Mouse (Mus musculus) left cerebral cortex, postnatal 4 days (tissue): ENCODE results near the gene Cars2. TPM values are rescaled to one million over a fixed set of nuclear protein-coding genes. Genes with fewer than 3 reads are reported as not detected.
A peak's percentile ranks its signal among the peaks of the same experiment; 100 is the strongest.
"Not testable (repeated sequence)": the region's sequence is repeated elsewhere in the genome, so short reads cannot be mapped to it uniquely, and the experiment has no call there.

ENCODE experiments used
- DNase-seq: peaks from one replicate; pipeline ENCODE4 v3.0.0-alpha.2; 2022
- intact Hi-C: fragments of 180-260 bp; cut with DNase I; formaldehyde crosslinking; loops from one replicate; pipeline ENCODE4 v1.15.1; 2025
- total RNA-seq, 2 experiments: library from RNA; stranded (reverse); gene quantifications; 2 replicates each; pipeline ENCODE4 v1.2.3; 2021

The Cars2 gene
- total RNA-seq, 2 experiments from 2014 or later: 33.4 to 37.2 TPM

- peak; percentile 60 for DNase-seq
- intact Hi-C loops: no loop called here
These were observed 72.5 kb downstream of the Cars2 start, which contains the start of gene Rab20 for GRCm38 (mm10) chr8:11477811-11478761. Rab20 (minus strand) TSS chr8:11478710.

DNA sequence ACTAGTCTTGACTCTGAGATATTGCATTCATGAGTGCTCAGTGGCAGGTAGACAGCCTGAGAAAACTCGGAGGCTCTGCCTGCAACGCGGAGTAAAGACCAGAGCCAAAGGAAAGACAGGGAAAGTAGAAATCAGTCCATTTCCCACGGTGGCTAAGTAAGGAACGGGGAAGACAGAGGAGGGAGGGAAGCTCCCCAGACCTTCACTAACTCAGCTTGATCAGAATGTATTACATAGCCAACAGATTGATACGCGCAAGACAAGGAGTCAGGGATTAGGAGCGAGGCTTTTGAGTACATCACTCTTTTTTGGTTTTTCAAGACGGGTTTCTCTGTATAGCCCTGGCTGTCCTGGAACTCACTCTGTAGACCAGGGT is 73.4 kb downstream of the Cars2 start:
- intact Hi-C loops: no loop called here
- DNase-seq: no peak

- intact Hi-C loops: no loop called here
- no peak for DNase-seq
These were observed 74.0 kb downstream of the Cars2 start for GRCm38 (mm10) chr8:11476338-11477177.

- DNase-seq: no peak
- intact Hi-C loops: no loop called here
These were observed 74.7 kb downstream of the Cars2 start for GRCm38 (mm10) chr8:11475876-11476275.

DNA sequence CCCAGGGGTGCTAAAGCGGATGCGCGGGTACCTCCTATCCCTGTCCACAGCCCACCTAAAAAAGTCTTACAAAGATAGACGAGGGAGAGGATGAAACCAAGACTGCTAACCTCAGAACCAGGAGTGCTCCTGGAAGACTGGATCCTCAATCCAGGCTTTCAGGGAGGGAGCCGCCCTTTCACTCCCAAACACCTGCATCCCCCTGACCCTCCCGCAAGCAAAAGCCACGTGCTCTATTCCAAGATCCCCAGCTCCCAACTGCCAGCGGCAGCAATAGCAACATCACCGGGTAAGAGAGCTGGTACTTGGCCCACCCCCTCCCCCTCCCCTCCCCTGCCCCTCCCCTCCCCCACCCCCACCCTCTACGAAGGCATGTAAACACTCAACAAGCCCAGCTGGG is 75.2 kb downstream of the Cars2 start:
- no peak for DNase-seq
- intact Hi-C loops: no loop called here

DNA sequence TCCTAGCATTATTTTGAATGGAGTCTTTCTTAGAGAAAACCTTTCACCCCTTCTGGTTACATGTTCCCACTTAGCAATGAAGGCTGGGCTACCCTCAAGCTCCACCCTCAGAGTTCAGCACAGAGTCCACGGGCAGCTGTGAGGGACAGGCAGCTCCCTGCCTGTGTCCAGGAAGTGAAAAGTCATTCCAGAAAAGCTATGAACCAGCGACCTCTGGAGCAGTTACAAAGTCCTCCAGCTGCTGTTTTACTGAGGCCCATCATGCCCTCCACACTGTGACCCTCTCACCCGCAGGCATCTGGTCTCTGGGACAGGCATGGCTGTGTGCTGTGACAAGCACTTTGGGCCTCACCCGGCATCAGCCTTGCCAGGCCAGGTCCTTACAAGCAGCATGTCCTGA is 77.5 kb downstream of the Cars2 start:
- intact Hi-C loops: no loop called here
- no peak for DNase-seq

DNA sequence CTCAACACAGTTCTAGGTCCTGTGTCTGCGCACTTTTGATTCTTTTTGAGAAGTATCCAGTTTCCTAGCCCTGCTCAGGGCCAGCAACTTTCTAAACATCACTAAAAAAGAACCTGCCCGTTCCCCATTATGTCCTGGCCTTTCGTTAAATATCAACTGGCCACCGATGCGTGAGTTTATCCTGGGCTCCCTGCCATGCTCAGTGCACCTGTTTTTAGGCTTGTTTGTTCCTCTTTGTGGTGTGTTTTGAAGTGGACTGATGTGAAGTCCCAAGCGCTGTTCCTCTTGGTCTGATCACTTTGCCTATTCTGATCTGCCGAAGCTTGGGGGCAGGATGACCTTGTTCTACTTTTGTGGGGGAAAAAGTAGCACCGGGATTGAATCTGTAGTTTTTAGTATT is 79.3 kb downstream of the Cars2 start:
- DNase-seq: no peak
- intact Hi-C loops: no loop called here

DNA sequence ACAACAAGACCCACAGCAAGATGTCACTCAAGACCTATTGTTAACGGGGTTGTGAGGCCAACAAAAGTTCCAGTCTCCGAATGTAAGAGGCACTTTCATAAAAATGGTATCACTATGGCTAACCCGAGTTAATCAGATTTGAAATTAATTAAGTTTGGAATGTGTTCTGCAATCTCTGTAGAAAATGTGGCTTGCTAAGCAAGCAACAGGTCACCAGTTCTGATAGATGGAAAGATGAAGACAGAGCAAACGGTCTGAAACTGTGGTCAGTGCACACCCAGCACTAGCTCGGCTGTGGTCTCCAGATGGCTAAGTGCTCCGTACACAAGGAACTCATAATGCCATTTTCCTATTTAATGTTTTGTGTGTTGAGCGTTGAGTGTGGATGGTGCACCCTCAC is 79.9 kb downstream of the Cars2 start:
- DNase-seq: no peak
- intact Hi-C loops: no loop called here

- DNase-seq: peak; percentile 27
- intact Hi-C loops: no loop called here
These were observed 81.5 kb downstream of the Cars2 start for GRCm38 (mm10) chr8:11469095-11469494.

DNA sequence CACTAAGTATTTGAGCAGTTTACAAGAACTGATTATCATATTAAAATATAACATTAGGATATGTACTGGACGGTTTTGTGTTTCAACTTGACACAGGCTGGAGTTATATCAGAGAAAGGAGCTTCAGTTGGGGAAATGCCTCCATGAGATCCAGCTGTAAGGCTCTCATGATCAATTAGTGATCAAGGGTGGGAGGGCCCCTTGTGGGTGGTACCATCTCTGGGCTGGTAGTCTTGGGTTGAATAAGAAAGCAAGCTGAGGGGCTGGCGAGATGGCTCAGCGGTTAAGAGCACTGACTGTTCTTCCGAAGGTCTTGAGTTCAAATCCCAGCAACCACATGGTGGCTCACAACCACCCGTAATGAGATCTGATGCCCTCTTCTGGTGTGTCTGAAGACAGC is 84.1 kb downstream of the Cars2 start:
- intact Hi-C loops, DNase-seq: not testable (repeated sequence)

DNA sequence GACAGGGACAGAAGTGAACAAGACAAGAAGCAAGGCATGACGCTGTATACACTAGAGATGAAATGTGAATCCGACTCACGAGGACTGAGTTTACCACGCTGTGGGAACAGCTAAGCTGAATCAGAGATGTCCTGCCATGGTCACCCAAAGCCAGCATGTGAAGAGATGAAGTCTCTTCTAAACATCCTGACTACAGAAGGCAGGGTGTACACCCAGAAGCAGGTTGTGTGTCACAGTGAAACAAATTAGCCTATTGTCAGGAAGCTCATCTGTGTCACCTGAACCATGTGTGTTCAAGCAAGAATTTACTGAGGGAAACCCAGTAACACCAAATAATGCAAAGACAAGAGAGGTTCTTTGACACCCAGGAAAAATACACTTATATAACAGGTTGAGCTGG is 85.0 kb downstream of the Cars2 start:
- intact Hi-C loops: no loop called here

DNA sequence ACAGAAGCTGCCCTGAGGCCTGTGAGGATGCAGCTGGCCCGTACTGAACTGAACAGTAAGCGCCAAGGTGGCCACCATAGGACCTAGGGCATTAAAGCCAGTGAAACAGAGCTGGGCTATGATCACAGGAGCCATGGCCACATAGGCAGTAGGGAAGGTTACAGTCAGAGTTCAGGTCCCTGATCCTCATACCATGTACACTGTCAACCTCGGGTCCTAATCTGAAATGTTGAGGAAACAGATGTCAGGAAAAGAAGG is 85.9 kb downstream of the Cars2 start:
- intact Hi-C loops: no loop called here
- no peak for DNase-seq

More for the DNA sequence above, 85.0 kb downstream of the Cars2 start:
- no peak for DNase-seq

Other genes starting within 250 kb of the Cars2 start
- gene Col4a2, start 238.0 kb downstream of the Cars2 start, total RNA-seq: 10 to 100 TPM; 97.2 to 98.2 TPM
- 100 to 1,000 TPM; 142 TPM for gene Col4a1, start 238.0 kb downstream of the Cars2 start, total RNA-seq
- under 1 TPM; 0.34 to 0.36 TPM for gene Rab20, start 72.1 kb downstream of the Cars2 start, total RNA-seq
- 10 to 100 TPM; 62.9 to 68.7 TPM for gene Naxd, start 53.3 kb downstream of the Cars2 start, total RNA-seq
- 10 to 100 TPM; 61.3 to 65.7 TPM for gene Ing1, start 4.8 kb upstream of the Cars2 start, total RNA-seq
- gene Ankrd10, start 85.0 kb upstream of the Cars2 start, total RNA-seq: 100 to 1,000 TPM in 1 of 2 experiments, 10 to 100 TPM in 1; 92.2 to 100 TPM
- not detected for gene 1700016D06Rik, start 150.3 kb upstream of the Cars2 start, total RNA-seq
- gene Arhgef7, start 176.9 kb upstream of the Cars2 start, total RNA-seq: 100 to 1,000 TPM; 215 to 219 TPM